Mouse (Mus musculus): ENCODE data around the gene Iqcj. TPM values are rescaled to one million over a fixed set of nuclear protein-coding genes. Genes with fewer than 3 reads are reported as not detected.

Iqcj gene
- polyA plus RNA-seq, 1 experiment from 2014 or later, result not detected

GRCm38 (mm10) chr3:67947000-67947399, 55.0 kb downstream of the Iqcj start:
- H3K36me3 ChIP-seq (ENCODE audit: insufficient read depth, low read length), result no peaks in the 10 kb centered on the region
- 67% methylated on average over 2 of the region's 2 CpGs for WGBS
- H3K9ac ChIP-seq (replicated peaks; ENCODE audit: low read length), result no peak overlapping the region

GRCm38 (mm10) chr3:67952517-67952940, 60.5 kb downstream of the Iqcj start:
- 0 out of 2 replicates have a peak, but pooled peaks cover 4% of the 10 kb centered on the region for H3K4me1 ChIP-seq (ENCODE audit: insufficient read depth, low read length)
- no peak overlapping the region for H3K9ac ChIP-seq (replicated peaks; ENCODE audit: low read length)
- H3K4me2 ChIP-seq (replicated peaks; ENCODE audit: low read depth, low read length), result no peak overlapping the region
- H3K27ac ChIP-seq (ENCODE audit: low read length), result no peak overlapping the region
- WGBS, result 62% methylated on average over 5 of the region's 5 CpGs
- no peak for ATAC-seq (ENCODE audit: low FRiP score, low TSS enrichment)
- no peaks in the 10 kb centered on the region for H3K9me3 ChIP-seq (ENCODE audit: low read length)
- no peaks in the 10 kb centered on the region for H3K36me3 ChIP-seq (ENCODE audit: insufficient read depth, low read length)
- no peak overlapping the region for H3K4me3 ChIP-seq (ENCODE audit: low read length)
- no peaks in the 10 kb centered on the region for H3K27me3 ChIP-seq (ENCODE audit: insufficient read depth, low read length)

More at GRCm38 (mm10) chr3:67947000-67947399, 55.0 kb downstream of the Iqcj start:
- no peaks in the 10 kb centered on the region for H3K9me3 ChIP-seq (ENCODE audit: low read length)
- no peak overlapping the region for H3K4me3 ChIP-seq (ENCODE audit: low read length)
- no peaks in the 10 kb centered on the region for H3K4me1 ChIP-seq (ENCODE audit: insufficient read depth, low read length)
- no peak overlapping the region for H3K4me2 ChIP-seq (replicated peaks; ENCODE audit: low read depth, low read length)
- no peaks in the 10 kb centered on the region for H3K27me3 ChIP-seq (ENCODE audit: insufficient read depth, low read length)
- no peak overlapping the region for H3K27ac ChIP-seq (ENCODE audit: low read length)
- ATAC-seq (ENCODE audit: low FRiP score, low TSS enrichment), result no peak

GRCm38 (mm10) chr3:67954459-67955065, 62.5 kb downstream of the Iqcj start:
- WGBS, result 32% methylated on average over 5 of the region's 5 CpGs
- Histone ChIP-seq H3K27me3 (ENCODE audit: insufficient read depth, low read length) (no peaks in the 10 kb centered on the region), H3K36me3 (ENCODE audit: insufficient read depth, low read length) (no peaks in the 10 kb centered on the region), H3K9ac (replicated peaks; ENCODE audit: low read length) (no peak overlapping the region), H3K4me1 (ENCODE audit: insufficient read depth, low read length) (0 out of 2 replicates have a peak, but pooled peaks cover 4% of the 10 kb centered on the region), H3K27ac (ENCODE audit: low read length) (no peak overlapping the region), H3K4me2 (replicated peaks; ENCODE audit: low read depth, low read length) (no peak overlapping the region), H3K9me3 (ENCODE audit: low read length) (no peaks in the 10 kb centered on the region), H3K4me3 (ENCODE audit: low read length) (no peak overlapping the region)
- no peak for ATAC-seq (ENCODE audit: low FRiP score, low TSS enrichment)

DNA sequence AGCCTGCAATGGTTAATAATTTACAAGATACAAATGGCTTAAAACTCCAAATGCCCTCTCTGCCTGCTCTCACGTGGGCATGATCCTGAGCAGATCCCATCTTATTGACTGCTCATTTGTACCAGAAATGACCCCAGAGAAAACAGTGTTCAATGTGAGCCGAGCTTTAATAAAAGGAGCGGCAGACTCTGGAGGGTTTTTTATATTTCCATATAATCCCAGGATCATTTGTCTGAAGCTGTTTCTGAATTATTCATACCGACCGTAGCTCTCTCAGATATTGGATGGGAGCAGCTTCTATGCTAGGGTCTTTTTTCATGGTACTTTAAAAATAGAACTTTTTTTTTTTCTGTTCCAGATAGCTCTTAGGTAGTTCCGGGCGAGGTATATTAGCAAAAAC, 67.7 kb downstream of the Iqcj start:
- H3K27me3 ChIP-seq (ENCODE audit: insufficient read depth, low read length), result no peaks in the 10 kb centered on the region
- no peaks in the 10 kb centered on the region for H3K9me3 ChIP-seq (ENCODE audit: low read length)
- WGBS, result 64% methylated on average over 7 of the region's 7 CpGs
- no peaks in the 10 kb centered on the region for H3K36me3 ChIP-seq (ENCODE audit: insufficient read depth, low read length)
- no peak overlapping the region for H3K27ac ChIP-seq (ENCODE audit: low read length)
- no peak overlapping the region for H3K4me3 ChIP-seq (ENCODE audit: low read length)
- ATAC-seq (ENCODE audit: low FRiP score, low TSS enrichment), result no peak
- H3K4me2 ChIP-seq (replicated peaks; ENCODE audit: low read depth, low read length), result no peak overlapping the region
- H3K9ac ChIP-seq (replicated peaks; ENCODE audit: low read length), result no peak overlapping the region
- 0 out of 2 replicates have a peak, but pooled peaks cover under 1% of the 10 kb centered on the region for H3K4me1 ChIP-seq (ENCODE audit: insufficient read depth, low read length)

- Histone ChIP-seq H3K4me2 (replicated peaks; ENCODE audit: low read depth, low read length) (no peak overlapping the region), H3K27ac (ENCODE audit: low read length) (no peak overlapping the region), H3K4me1 (ENCODE audit: insufficient read depth, low read length) (no peaks in the 10 kb centered on the region), H3K9me3 (ENCODE audit: low read length) (no peaks in the 10 kb centered on the region), H3K4me3 (ENCODE audit: low read length) (no peak overlapping the region), H3K9ac (replicated peaks; ENCODE audit: low read length) (no peak overlapping the region), H3K27me3 (ENCODE audit: insufficient read depth, low read length) (no peaks in the 10 kb centered on the region), H3K36me3 (ENCODE audit: insufficient read depth, low read length) (no peaks in the 10 kb centered on the region)
- WGBS, result 55% methylated on average over 3 of the region's 3 CpGs
- no peak for ATAC-seq (ENCODE audit: low FRiP score, low TSS enrichment)
Observed at GRCm38 (mm10) chr3:67960133-67960532, 68.1 kb downstream of the Iqcj start.

GRCm38 (mm10) chr3:67960727-67961126, 68.7 kb downstream of the Iqcj start:
- no peak overlapping the region for H3K4me3 ChIP-seq (ENCODE audit: low read length)
- H3K27ac ChIP-seq (ENCODE audit: low read length), result no peak overlapping the region
- no peak overlapping the region for H3K9ac ChIP-seq (replicated peaks; ENCODE audit: low read length)
- no peak for ATAC-seq (ENCODE audit: low FRiP score, low TSS enrichment)
- H3K36me3 ChIP-seq (ENCODE audit: insufficient read depth, low read length), result no peaks in the 10 kb centered on the region
- H3K9me3 ChIP-seq (ENCODE audit: low read length), result no peaks in the 10 kb centered on the region
- H3K27me3 ChIP-seq (ENCODE audit: insufficient read depth, low read length), result no peaks in the 10 kb centered on the region
- no peaks in the 10 kb centered on the region for H3K4me1 ChIP-seq (ENCODE audit: insufficient read depth, low read length)
- no peak overlapping the region for H3K4me2 ChIP-seq (replicated peaks; ENCODE audit: low read depth, low read length)

DNA sequence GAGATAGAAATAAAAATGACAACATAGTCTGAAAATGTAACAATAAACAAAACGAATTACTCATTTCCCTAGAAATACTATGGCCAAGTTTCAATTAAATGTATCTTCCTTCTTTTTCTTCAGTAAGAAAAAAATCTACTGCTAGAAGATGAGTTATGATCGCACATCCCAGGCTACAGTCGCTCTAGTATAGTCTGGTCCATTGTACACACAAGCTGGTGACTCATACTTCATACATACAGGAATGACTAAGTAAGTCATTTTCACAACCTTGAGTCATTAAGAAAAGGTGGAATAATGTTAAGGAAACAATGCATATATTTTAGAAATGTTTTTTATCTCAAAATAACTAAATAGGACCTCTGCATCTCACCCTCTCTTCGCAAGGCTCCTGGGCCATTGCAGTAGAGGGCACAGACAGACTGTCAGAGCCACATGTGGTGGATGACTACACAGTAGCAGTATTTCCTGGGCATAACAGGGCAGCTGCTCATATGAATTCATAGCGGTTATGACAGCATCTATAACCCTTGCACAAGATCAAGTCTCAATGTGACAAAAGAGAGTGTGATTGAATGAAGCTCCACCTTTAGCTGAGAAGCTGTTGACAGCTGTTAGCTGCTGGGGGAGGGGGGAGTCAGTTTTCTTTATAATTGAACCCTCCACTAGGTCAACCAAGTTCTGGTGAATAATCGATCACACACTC, 70.1 kb downstream of the Iqcj start:
- no peak for ATAC-seq (ENCODE audit: low FRiP score, low TSS enrichment)
- Histone ChIP-seq H3K27me3 (ENCODE audit: insufficient read depth, low read length) (no peaks in the 10 kb centered on the region), H3K9me3 (ENCODE audit: low read length) (no peaks in the 10 kb centered on the region), H3K4me2 (replicated peaks; ENCODE audit: low read depth, low read length) (no peak overlapping the region), H3K27ac (ENCODE audit: low read length) (no peak overlapping the region), H3K9ac (replicated peaks; ENCODE audit: low read length) (no peak overlapping the region), H3K4me3 (ENCODE audit: low read length) (no peak overlapping the region), H3K4me1 (ENCODE audit: insufficient read depth, low read length) (no peaks in the 10 kb centered on the region), H3K36me3 (ENCODE audit: insufficient read depth, low read length) (no peaks in the 10 kb centered on the region)
- 85% methylated on average over 6 of the region's 6 CpGs for WGBS

DNA sequence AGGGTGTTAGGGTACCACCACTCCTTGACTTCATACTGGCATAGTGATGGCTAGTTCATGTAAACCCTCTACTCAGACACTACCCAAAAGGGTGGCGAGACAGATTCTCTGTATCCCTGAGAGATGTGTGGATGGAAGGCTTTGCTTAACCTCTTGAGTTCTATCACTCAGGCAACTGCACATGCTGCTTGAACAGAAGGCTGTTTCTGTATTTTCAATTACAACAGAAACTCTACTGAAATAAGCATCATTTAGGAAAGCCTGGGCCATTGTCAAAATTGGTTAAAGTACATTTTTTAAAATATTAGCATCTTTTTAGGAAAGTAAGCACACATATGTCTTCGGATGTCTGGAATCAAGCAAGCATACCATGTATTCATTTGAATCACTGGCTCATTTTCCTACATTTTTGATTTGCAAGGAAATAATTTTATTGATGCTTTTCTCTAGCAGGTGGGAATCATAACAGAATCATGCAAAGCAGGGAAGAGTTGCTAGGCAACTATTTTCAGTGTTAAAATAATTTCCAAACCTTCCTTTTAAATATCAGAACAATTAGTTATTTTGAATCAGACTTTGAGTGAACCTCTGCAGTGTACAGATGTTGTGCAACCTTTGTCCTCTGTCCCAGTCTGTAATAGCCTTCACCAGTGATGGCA, 82.4 kb downstream of the Iqcj start:
- H3K4me2 ChIP-seq (replicated peaks; ENCODE audit: low read depth, low read length), result no peak overlapping the region
- no peaks in the 10 kb centered on the region for H3K27me3 ChIP-seq (ENCODE audit: insufficient read depth, low read length)
- H3K9ac ChIP-seq (replicated peaks; ENCODE audit: low read length), result no peak overlapping the region
- WGBS, result 93% methylated on average over 2 of the region's 2 CpGs
- no peak overlapping the region for H3K27ac ChIP-seq (ENCODE audit: low read length)
- no peaks in the 10 kb centered on the region for H3K4me1 ChIP-seq (ENCODE audit: insufficient read depth, low read length)
- no peaks in the 10 kb centered on the region for H3K36me3 ChIP-seq (ENCODE audit: insufficient read depth, low read length)
- peaks cover 5% of the 10 kb centered on the region; the same call in 1 of the 2 replicates for H3K9me3 ChIP-seq (ENCODE audit: low read length)
- H3K4me3 ChIP-seq (ENCODE audit: low read length), result no peak overlapping the region
- ATAC-seq (ENCODE audit: low FRiP score, low TSS enrichment), result no peak

GRCm38 (mm10) chr3:67980006-67980405, 88.0 kb downstream of the Iqcj start:
- H3K4me2 ChIP-seq (replicated peaks; ENCODE audit: low read depth, low read length), result no peak overlapping the region
- no peak overlapping the region for H3K4me3 ChIP-seq (ENCODE audit: low read length)
- H3K9me3 ChIP-seq (ENCODE audit: low read length), result no peaks in the 10 kb centered on the region
- H3K4me1 ChIP-seq (ENCODE audit: insufficient read depth, low read length), result no peaks in the 10 kb centered on the region
- WGBS, result 87% methylated on average over 1 of the region's 1 CpGs
- H3K36me3 ChIP-seq (ENCODE audit: insufficient read depth, low read length), result no peaks in the 10 kb centered on the region
- no peaks in the 10 kb centered on the region for H3K27me3 ChIP-seq (ENCODE audit: insufficient read depth, low read length)
- ATAC-seq (ENCODE audit: low FRiP score, low TSS enrichment), result no peak
- no peak overlapping the region for H3K9ac ChIP-seq (replicated peaks; ENCODE audit: low read length)
- no peak overlapping the region for H3K27ac ChIP-seq (ENCODE audit: low read length)

DNA sequence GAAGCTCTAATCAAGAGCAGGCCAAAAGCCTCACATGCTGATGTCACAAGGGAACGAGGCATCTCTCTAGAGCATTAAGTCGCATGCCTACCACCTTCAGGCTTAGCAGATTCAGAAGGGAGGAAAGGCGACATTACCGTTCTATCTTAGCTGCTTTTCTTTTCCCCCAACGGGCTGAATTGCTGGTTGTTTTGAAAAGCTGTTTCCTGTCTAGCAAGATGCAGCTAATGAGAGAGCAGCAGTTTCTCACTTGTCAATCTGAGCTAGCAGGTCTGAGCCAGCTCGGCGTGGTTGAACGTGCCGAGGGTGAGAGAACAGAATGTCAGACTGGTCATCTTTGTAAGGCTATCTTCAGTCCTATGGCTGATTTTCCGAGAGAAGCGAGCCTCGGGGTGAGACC, 91.3 kb downstream of the Iqcj start:
- H3K9ac ChIP-seq (replicated peaks; ENCODE audit: low read length), result no peak overlapping the region
- no peak for ATAC-seq (ENCODE audit: low FRiP score, low TSS enrichment)
- no peaks in the 10 kb centered on the region for H3K36me3 ChIP-seq (ENCODE audit: insufficient read depth, low read length)
- H3K4me3 ChIP-seq (ENCODE audit: low read length), result no peak overlapping the region
- H3K27me3 ChIP-seq (ENCODE audit: insufficient read depth, low read length), result no peaks in the 10 kb centered on the region
- H3K4me1 ChIP-seq (ENCODE audit: insufficient read depth, low read length), result no peaks in the 10 kb centered on the region
- no peak overlapping the region for H3K27ac ChIP-seq (ENCODE audit: low read length)
- H3K4me2 ChIP-seq (replicated peaks; ENCODE audit: low read depth, low read length), result no peak overlapping the region
- WGBS, result 34% methylated on average over 12 of the region's 12 CpGs
- no peaks in the 10 kb centered on the region for H3K9me3 ChIP-seq (ENCODE audit: low read length)

Measured in kidney, embryonic 16.5 days (tissue).